Mouse (Mus musculus): ENCODE data around the gene Chd6. TPM values are rescaled to one million over a fixed set of nuclear protein-coding genes. Genes with fewer than 3 reads are reported as not detected.

Gene Chd6
- total and polyA plus RNA-seq, 2 experiments from 2014 or later: 20.7 to 61.0 TPM

DNA sequence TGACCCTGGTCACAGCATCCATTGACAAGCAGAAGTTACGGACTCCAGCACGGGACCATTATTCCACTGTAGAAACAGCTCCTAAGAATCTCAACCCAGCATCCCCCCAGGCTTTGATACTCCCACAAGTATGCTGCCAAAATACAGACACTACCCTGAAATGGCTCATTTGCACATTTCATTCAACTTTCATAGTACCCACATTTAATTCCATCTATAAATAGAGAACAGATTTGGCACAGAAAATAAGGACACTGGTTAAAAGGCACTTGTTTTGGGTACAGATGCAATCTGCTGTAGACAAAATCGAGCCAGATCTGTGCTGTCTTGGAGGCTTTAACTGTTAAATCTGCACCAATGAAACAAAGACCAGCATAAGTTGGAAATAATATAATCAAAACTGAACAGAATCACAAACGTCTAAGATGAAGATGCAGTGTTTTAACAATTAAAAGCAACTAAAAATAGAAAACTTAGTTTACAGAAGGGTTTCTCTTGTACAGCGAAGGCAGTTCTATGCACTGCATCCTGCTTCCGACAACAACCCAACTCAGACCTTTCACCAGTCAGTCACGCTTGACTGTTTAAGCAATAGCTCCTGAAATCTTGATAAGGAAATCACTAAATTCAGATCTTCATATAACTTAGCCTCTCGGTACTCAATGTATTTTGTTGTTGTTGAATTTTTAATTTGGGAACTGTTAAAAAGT is 64.2 kb downstream of the Chd6 start:
- 0 out of 2 replicates have a peak, but pooled peaks cover 6% of the 10 kb centered on the region for H3K4me1 ChIP-seq (ENCODE audit: insufficient read depth)
- no peak overlapping the region for H3K4me2 ChIP-seq (ENCODE audit: low read depth)
- no peak overlapping the region for H3K27ac ChIP-seq (ENCODE audit: low read depth, low read length)
- no peaks in the 10 kb centered on the region for H3K27me3 ChIP-seq (ENCODE audit: insufficient read depth, low read length)
- peaks cover 8% of the 10 kb centered on the region for H3K36me3 ChIP-seq (ENCODE audit: insufficient read depth)
- H3K9ac ChIP-seq: no peak overlapping the region
- no peaks in the 10 kb centered on the region for H3K9me3 ChIP-seq (ENCODE audit: low read length)
- 33% methylated on average over 8 of the region's 8 CpGs for WGBS
- no peak overlapping the region for H3K4me3 ChIP-seq (ENCODE audit: low read depth, low read length)
- no peak for TF ChIP-seq CTCF (IDR thresholded peaks at IDR 0.05; ENCODE audit: low read depth)
- DNase-seq (peak; percentile 70), ATAC-seq (peak; percentile 91)

DNA sequence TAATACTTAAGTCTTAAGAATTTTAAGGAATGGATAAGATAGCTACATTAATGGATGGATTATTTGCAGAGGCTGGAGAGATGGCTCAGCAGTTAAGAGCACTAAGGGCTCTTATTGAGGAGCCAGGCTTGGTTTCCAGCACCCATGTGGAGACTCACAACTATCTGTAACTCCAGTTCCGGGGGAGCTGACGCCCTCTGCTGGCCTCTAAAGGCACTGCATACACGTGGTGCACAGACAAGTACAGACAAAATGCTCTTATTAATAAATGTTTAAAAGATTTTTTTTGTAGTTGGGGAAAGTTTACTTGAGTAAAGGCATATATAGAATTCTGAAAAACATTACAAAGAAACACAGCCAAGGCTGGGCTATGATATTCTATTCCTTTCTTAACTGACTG is 66.0 kb downstream of the Chd6 start:
- H3K27ac ChIP-seq (ENCODE audit: low read depth, low read length): no peak overlapping the region
- no peaks in the 10 kb centered on the region for H3K9me3 ChIP-seq (ENCODE audit: low read length)
- TF ChIP-seq CTCF (IDR thresholded peaks at IDR 0.05; ENCODE audit: low read depth): peak; percentile 31
- 69% methylated on average over 3 of the region's 3 CpGs for WGBS
- H3K4me1 ChIP-seq (ENCODE audit: insufficient read depth): 0 out of 2 replicates have a peak, but pooled peaks cover 6% of the 10 kb centered on the region
- no peak overlapping the region for H3K4me3 ChIP-seq (ENCODE audit: low read depth, low read length)
- H3K4me2 ChIP-seq (ENCODE audit: low read depth): no peak overlapping the region
- peaks cover 24% of the 10 kb centered on the region for H3K36me3 ChIP-seq (ENCODE audit: insufficient read depth)
- no peaks in the 10 kb centered on the region for H3K27me3 ChIP-seq (ENCODE audit: insufficient read depth, low read length)
- no peak for DNase-seq
- no peak overlapping the region for H3K9ac ChIP-seq
- ATAC-seq: no peak

DNA sequence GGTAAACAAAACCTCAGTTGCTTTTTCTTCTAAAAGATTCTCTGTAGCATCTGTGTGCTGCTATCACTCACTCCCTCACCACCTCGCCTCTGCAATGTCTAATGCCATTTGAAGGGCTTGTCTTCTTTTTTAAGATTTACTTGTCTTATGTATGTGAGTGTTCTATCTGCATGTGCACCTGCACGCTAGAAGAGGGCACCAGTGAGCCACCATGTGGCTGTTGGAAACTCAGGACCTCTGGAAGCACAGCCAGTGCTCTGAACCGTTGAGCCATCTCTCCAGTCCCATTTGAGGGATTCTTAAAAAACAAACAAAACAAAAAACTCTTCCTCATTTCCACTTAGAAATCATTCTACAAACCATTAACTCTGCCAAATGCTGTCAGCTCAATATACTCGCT is 68.1 kb downstream of the Chd6 start:
- no peak overlapping the region for H3K9ac ChIP-seq
- H3K27me3 ChIP-seq (ENCODE audit: insufficient read depth, low read length): no peaks in the 10 kb centered on the region
- 70% methylated on average over 4 of the region's 4 CpGs for WGBS
- H3K4me1 ChIP-seq (ENCODE audit: insufficient read depth): 0 out of 2 replicates have a peak, but pooled peaks cover 6% of the 10 kb centered on the region
- no peak overlapping the region for H3K4me2 ChIP-seq (ENCODE audit: low read depth)
- ATAC-seq (no peak), DNase-seq (peak; percentile 21)
- peak; percentile 52 for TF ChIP-seq CTCF (IDR thresholded peaks at IDR 0.05; ENCODE audit: low read depth)
- no peak overlapping the region for H3K27ac ChIP-seq (ENCODE audit: low read depth, low read length)
- no peak overlapping the region for H3K4me3 ChIP-seq (ENCODE audit: low read depth, low read length)
- H3K36me3 ChIP-seq (ENCODE audit: insufficient read depth): peaks cover 36% of the 10 kb centered on the region
- no peaks in the 10 kb centered on the region for H3K9me3 ChIP-seq (ENCODE audit: low read length)

DNA sequence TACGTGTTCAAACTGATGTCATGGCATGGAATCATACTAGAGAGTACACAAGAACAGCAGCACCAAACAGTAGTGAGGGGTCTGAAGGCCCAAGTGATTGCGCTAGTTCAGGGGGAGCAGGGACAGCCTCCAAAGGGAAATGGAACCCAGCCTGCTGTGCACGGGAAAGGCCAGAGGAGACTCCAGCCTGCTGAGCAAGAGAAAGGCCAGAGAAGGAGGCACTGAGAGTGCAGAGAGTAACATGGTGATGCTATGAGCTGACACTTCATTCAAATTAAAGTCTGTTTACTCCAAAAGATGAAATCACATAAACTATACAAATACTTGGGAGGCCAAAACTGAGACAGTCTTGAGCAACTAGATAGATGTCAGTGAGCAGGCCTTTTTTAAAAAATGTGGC is 71.1 kb downstream of the Chd6 start:
- no peak overlapping the region for H3K4me2 ChIP-seq (ENCODE audit: low read depth)
- H3K4me3 ChIP-seq (ENCODE audit: low read depth, low read length): no peak overlapping the region
- no peak for DNase-seq
- no peaks in the 10 kb centered on the region for H3K27me3 ChIP-seq (ENCODE audit: insufficient read depth, low read length)
- no peak for ATAC-seq
- H3K9ac ChIP-seq: no peak overlapping the region
- 89% methylated on average over 3 of the region's 3 CpGs for WGBS
- TF ChIP-seq CTCF (IDR thresholded peaks at IDR 0.05; ENCODE audit: low read depth): no peak
- H3K36me3 ChIP-seq (ENCODE audit: insufficient read depth): peaks cover 41% of the 10 kb centered on the region
- H3K9me3 ChIP-seq (ENCODE audit: low read length): no peaks in the 10 kb centered on the region
- H3K4me1 ChIP-seq (ENCODE audit: insufficient read depth): no peaks in the 10 kb centered on the region
- H3K27ac ChIP-seq (ENCODE audit: low read depth, low read length): no peak overlapping the region

DNA sequence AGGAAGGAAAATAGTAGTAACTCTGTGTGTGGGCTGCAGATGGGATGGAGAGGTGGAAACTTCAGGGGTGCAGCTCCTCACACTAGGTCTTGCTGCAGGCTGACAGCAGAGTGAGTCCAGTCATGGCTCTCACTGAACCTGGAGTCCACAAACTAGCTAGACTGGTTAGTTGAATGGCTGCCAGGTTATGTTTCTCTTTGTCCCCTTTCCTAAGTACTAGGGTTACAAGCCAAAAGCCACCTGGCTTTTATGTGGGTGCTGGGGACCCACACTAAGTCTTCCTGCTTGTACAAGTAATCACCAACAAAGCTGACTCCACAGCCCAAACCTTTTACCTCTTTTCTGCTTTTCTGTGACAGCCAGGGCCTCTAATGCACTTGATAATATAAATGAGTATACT is 75.7 kb downstream of the Chd6 start:
- DNase-seq (no peak), ATAC-seq (no peak)
- H3K36me3 ChIP-seq (ENCODE audit: insufficient read depth): peaks cover 37% of the 10 kb centered on the region
- no peak overlapping the region for H3K4me3 ChIP-seq (ENCODE audit: low read depth, low read length)
- no peak overlapping the region for H3K9ac ChIP-seq
- no peak overlapping the region for H3K27ac ChIP-seq (ENCODE audit: low read depth, low read length)
- no peak for TF ChIP-seq CTCF (IDR thresholded peaks at IDR 0.05; ENCODE audit: low read depth)
- H3K4me2 ChIP-seq (ENCODE audit: low read depth): no peak overlapping the region
- H3K9me3 ChIP-seq (ENCODE audit: low read length): no peaks in the 10 kb centered on the region
- H3K27me3 ChIP-seq (ENCODE audit: insufficient read depth, low read length): no peaks in the 10 kb centered on the region
- no peaks in the 10 kb centered on the region for H3K4me1 ChIP-seq (ENCODE audit: insufficient read depth)

DNA sequence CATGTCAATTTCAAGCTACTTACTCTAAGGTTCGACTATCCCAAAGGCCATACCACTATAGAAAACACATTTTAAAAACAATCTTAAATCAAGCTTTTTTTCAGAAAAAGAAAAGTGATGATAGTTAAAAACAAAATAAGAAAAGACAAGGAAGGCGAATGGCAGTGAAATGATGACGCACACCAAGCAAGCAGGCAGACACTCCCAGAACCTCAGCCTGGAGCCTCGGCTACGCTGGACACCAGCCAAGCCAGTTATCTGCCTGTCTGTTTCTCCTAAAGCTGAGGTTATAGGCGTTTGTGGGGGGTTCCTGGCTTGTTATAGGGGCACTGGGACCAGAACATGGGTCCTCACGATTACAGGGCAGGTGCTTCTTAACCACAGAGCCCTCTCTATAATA is 76.5 kb downstream of the Chd6 start:
- Histone ChIP-seq H3K36me3 (ENCODE audit: insufficient read depth) (peaks cover 32% of the 10 kb centered on the region), H3K4me2 (ENCODE audit: low read depth) (no peak overlapping the region), H3K4me1 (ENCODE audit: insufficient read depth) (no peaks in the 10 kb centered on the region), H3K27me3 (ENCODE audit: insufficient read depth, low read length) (no peaks in the 10 kb centered on the region), H3K9me3 (ENCODE audit: low read length) (no peaks in the 10 kb centered on the region), H3K27ac (ENCODE audit: low read depth, low read length) (no peak overlapping the region), H3K4me3 (ENCODE audit: low read depth, low read length) (no peak overlapping the region), H3K9ac (no peak overlapping the region)
- 72% methylated on average over 7 of the region's 7 CpGs for WGBS
- TF ChIP-seq CTCF (IDR thresholded peaks at IDR 0.05; ENCODE audit: low read depth): no peak
- ATAC-seq (no peak), DNase-seq (no peak)

DNA sequence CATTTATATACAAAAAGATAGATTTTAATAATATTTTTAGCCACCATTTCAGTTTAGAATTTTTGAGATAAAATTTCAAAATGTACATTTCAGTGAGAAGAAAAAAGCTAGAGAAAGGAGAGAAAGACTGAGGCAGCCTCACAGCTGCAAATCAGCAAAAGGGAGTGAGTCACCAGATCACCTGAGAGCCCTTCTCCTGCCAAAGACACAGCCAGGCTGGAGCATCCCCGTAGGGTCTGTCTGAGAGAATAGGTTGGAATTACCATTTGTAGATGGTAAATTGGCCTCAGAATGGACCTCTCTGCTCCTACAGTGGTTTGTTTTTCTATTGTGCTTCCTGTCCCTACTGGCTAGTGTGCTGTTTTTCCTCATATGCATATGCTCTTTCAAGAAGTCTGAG is 84.3 kb downstream of the Chd6 start:
- Histone ChIP-seq H3K4me2 (ENCODE audit: low read depth) (no peak overlapping the region), H3K27ac (ENCODE audit: low read depth, low read length) (no peak overlapping the region), H3K4me1 (ENCODE audit: insufficient read depth) (no peaks in the 10 kb centered on the region), H3K9me3 (ENCODE audit: low read length) (no peaks in the 10 kb centered on the region), H3K4me3 (ENCODE audit: low read depth, low read length) (no peak overlapping the region), H3K36me3 (ENCODE audit: insufficient read depth) (peaks cover 46% of the 10 kb centered on the region), H3K9ac (no peak overlapping the region), H3K27me3 (ENCODE audit: insufficient read depth, low read length) (no peaks in the 10 kb centered on the region)
- 86% methylated on average over 1 of the region's 1 CpGs for WGBS
- ATAC-seq (no peak), DNase-seq (no peak)
- no peak for TF ChIP-seq CTCF (IDR thresholded peaks at IDR 0.05; ENCODE audit: low read depth)
